Mouse (Mus musculus): ENCODE results near the gene Trir. TPM values are rescaled to one million over a fixed set of nuclear protein-coding genes. Genes with fewer than 3 reads are reported as not detected.

Gene Trir
- polyA plus RNA-seq, 1 experiment from 2014 or later = 110 TPM

- Histone ChIP-seq H3K4me2 (replicated peaks) (no peak overlapping the region), H3K4me3 (replicated peaks) (no peak overlapping the region), H3K9me3 (no peaks in the 10 kb centered on the region), H3K36me3 (no peaks in the 10 kb centered on the region), H3K27ac (no peak overlapping the region), H3K9ac (no peak overlapping the region), H3K4me1 (replicated peaks) (no peaks in the 10 kb centered on the region), H3K27me3 (replicated peaks) (peaks cover 34% of the 10 kb centered on the region)
- 22% methylated on average over 25 of the region's 25 CpGs for WGBS
- no peak for ATAC-seq
These were observed 18.9 kb upstream of the Trir start for GRCm38 (mm10) chr8:85007686-85008085.

DNA sequence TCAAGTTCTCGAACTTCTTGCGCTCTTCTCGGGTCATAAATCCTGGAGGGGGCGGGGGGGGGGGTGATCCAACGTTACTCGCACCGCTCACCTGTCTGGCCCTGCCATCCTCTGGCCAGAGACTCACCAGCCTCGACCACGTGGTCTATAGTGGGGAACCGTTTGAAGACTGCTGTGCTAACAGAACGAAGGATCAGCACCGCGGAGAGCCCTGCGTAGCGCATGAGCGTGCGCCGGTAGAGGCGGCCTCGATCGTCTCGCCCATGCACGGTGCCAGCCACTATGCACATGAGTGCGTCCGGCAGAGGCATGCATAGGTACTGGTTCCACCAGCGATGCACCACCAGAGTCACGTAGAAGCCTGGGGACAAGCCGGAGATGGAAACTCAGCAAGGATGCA lies 15.4 kb upstream of the Trir start:
- Histone ChIP-seq H3K36me3 (no peaks in the 10 kb centered on the region), H3K27me3 (replicated peaks) (peaks cover 45% of the 10 kb centered on the region), H3K9ac (no peak overlapping the region), H3K9me3 (no peaks in the 10 kb centered on the region), H3K4me2 (replicated peaks) (no peak overlapping the region), H3K4me3 (replicated peaks) (no peak overlapping the region), H3K4me1 (replicated peaks) (peaks cover 5% of the 10 kb centered on the region; the same call in 1 of the 2 replicates), H3K27ac (no peak overlapping the region)
- 11% methylated on average over 28 of the region's 28 CpGs for WGBS
- peak; percentile 49; the same call in 1 of the 2 replicates for ATAC-seq

- Histone ChIP-seq H3K9ac (peak overlapping the region; percentile 34; the same call in 1 of the 2 replicates), H3K4me2 (replicated peaks) (peak overlapping the region; percentile 81), H3K36me3 (0 out of 2 replicates have a peak, but pooled peaks cover 1% of the 10 kb centered on the region), H3K27me3 (replicated peaks) (peaks cover 34% of the 10 kb centered on the region), H3K4me3 (replicated peaks) (peak overlapping the region; percentile 34), H3K9me3 (no peaks in the 10 kb centered on the region), H3K4me1 (replicated peaks) (peaks cover 5% of the 10 kb centered on the region; the same call in 1 of the 2 replicates), H3K27ac (no peak overlapping the region)
- WGBS = 5% methylated on average over 26 of the region's 26 CpGs
- ATAC-seq = peak; percentile 73; the same call in 1 of the 2 replicates
These were observed 13.3 kb upstream of the Trir start for GRCm38 (mm10) chr8:85013230-85013840.

DNA sequence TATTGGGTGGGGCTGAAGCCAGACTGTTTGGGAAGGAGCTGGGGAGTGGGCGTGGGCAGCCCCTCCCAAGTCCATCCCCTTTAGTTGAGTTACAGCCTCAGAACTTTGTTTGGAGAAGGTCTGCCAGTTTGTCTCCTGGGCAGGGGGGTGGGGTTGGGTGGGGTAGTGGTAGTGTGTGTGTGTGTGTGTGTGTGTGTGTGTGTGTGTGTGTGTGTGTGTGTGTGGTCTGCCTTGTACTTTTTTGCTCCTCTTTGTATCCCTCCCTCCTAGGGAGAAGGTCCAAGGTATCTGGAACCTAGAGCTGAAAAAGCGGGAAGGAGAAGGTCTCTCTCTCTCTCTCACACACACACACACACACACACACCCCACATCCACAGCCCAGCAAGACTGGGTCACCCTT lies 12.2 kb upstream of the Trir start, which contains the start of gene Best2:
Gene Best2 (minus strand): TSS at position 101 of the 400 bp plus-strand sequence.
- peak within 1 kb of the TSS; percentile 81 for H3K4me2 ChIP-seq (replicated peaks)
- H3K27me3 ChIP-seq (replicated peaks) = peaks cover 28% of the 10 kb centered on the region
- no peaks in the 10 kb centered on the region for H3K9me3 ChIP-seq
- H3K36me3 ChIP-seq = peaks cover 7% of the 10 kb centered on the region; the same call in 1 of the 2 replicates
- no peak for ATAC-seq
- H3K4me1 ChIP-seq (replicated peaks) = peaks cover 5% of the 10 kb centered on the region; the same call in 1 of the 2 replicates
- no peak within 1 kb of the TSS for H3K27ac ChIP-seq
- H3K4me3 ChIP-seq (replicated peaks) = peak within 1 kb of the TSS; percentile 34
- 38% methylated on average over 2 of the region's 2 CpGs for WGBS
- peak within 1 kb of the TSS; percentile 34; the same call in 1 of the 2 replicates for H3K9ac ChIP-seq

- no peak for ATAC-seq
- H3K4me3 ChIP-seq (replicated peaks) = no peak overlapping the region
- no peak overlapping the region for H3K27ac ChIP-seq
- WGBS = 67% methylated on average over 10 of the region's 10 CpGs
- no peak overlapping the region for H3K9ac ChIP-seq
- peaks cover 21% of the 10 kb centered on the region; the same call in 1 of the 2 replicates for H3K36me3 ChIP-seq
- no peak overlapping the region for H3K4me2 ChIP-seq (replicated peaks)
- H3K4me1 ChIP-seq (replicated peaks) = peaks cover 5% of the 10 kb centered on the region; the same call in 1 of the 2 replicates
- H3K27me3 ChIP-seq (replicated peaks) = peaks cover 16% of the 10 kb centered on the region
- H3K9me3 ChIP-seq = no peaks in the 10 kb centered on the region
These were observed 9.9 kb upstream of the Trir start for GRCm38 (mm10) chr8:85016724-85017123.

DNA sequence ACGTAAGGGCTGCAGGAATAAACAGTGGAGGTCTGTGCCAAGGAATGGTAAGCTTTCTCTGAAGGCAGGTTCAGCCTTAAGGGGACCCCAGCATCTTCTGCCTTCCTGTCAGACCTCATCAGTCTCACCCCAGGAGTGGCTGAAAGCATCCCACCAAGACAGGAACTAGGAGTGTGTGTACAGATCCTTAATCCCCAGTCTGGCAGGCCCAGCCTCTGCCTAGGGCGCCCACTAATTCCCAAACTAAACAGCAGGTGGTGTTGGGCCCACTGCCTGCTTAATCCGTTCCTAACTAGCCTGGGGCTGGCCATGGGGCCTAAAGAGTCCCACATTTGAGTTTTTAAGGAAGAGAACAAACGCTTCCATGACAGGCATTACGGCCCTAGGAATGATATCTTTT lies 9.4 kb upstream of the Trir start:
- H3K4me2 ChIP-seq (replicated peaks) = no peak overlapping the region
- H3K9me3 ChIP-seq = no peaks in the 10 kb centered on the region
- no peak overlapping the region for H3K27ac ChIP-seq
- no peak for ATAC-seq
- peaks cover 5% of the 10 kb centered on the region; the same call in 1 of the 2 replicates for H3K4me1 ChIP-seq (replicated peaks)
- H3K9ac ChIP-seq = no peak overlapping the region
- H3K4me3 ChIP-seq (replicated peaks) = no peak overlapping the region
- WGBS = 56% methylated on average over 5 of the region's 5 CpGs
- H3K36me3 ChIP-seq = peaks cover 21% of the 10 kb centered on the region
- peaks cover 13% of the 10 kb centered on the region for H3K27me3 ChIP-seq (replicated peaks)

DNA sequence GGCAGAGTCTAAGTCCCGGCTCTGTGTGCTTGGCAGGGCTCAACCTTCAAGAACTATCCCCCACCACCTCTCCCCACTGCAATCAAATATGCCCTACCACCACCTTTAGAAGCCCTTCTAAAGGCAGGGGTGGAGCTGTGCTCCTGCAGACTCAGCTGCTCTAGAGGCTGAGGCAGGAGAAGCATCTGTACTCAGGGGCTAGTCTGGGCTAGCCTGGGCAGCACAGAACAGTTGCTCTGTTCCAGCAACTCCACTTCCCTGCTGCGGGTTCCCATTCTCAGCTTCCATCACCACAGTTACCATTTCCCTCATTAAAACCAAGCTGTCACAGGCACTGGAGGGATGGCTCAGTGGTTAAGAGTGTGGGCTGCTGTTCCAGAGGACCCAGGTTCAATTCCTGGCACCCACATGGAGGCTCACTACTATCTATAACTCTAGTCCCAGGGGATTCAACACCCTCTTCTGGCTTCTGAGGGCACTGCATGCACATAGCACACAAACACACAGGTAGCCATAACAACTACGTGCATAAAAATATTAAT lies 5.0 kb upstream of the Trir start:
- Histone ChIP-seq H3K4me1 (replicated peaks) (peaks cover 17% of the 10 kb centered on the region), H3K27ac (no peak overlapping the region), H3K9me3 (no peaks in the 10 kb centered on the region), H3K36me3 (peaks cover 30% of the 10 kb centered on the region), H3K9ac (no peak overlapping the region), H3K27me3 (replicated peaks) (no peaks in the 10 kb centered on the region), H3K4me3 (replicated peaks) (no peak overlapping the region), H3K4me2 (replicated peaks) (no peak overlapping the region)
- ATAC-seq = no peak
- WGBS = 91% methylated on average over 3 of the region's 3 CpGs

DNA sequence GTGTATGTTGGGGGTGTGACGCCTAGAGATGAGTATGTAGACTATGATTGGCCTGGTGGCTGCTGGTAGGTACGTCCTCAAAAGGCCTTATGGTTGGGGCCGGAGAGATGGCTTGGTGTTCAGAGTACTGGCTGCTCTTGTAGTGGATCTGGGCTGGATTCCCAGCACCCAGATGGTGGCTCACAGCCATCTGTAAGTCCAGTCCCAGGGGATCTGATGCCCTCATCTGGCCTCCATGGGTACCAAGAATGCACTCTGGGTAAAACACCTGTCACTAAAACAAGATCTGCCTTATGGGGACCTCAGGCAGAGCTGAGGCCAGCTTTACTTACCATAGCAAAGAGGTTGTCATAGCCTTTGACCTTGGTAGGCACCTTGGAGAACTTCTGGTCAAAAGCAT lies 2.8 kb upstream of the Trir start:
- Histone ChIP-seq H3K27ac (no peak overlapping the region), H3K9me3 (no peaks in the 10 kb centered on the region), H3K36me3 (peaks cover 25% of the 10 kb centered on the region), H3K27me3 (replicated peaks) (no peaks in the 10 kb centered on the region), H3K4me3 (replicated peaks) (peak overlapping the region; percentile 80; the same call in 1 of the 2 replicates), H3K4me1 (replicated peaks) (peaks cover 27% of the 10 kb centered on the region), H3K4me2 (replicated peaks) (peak overlapping the region; percentile 82), H3K9ac (no peak overlapping the region)
- WGBS = 90% methylated on average over 3 of the region's 3 CpGs
- ATAC-seq = no peak

- Histone ChIP-seq H3K27ac (peak within 1 kb of the TSS; percentile 74), H3K9me3 (no peaks in the 10 kb centered on the region), H3K27me3 (replicated peaks) (no peaks in the 10 kb centered on the region), H3K9ac (peak within 1 kb of the TSS; percentile 68), H3K36me3 (peaks cover 21% of the 10 kb centered on the region; the same call in 1 of the 2 replicates), H3K4me2 (replicated peaks) (peak within 1 kb of the TSS; percentile 82), H3K4me3 (replicated peaks) (peak within 1 kb of the TSS; percentile 80), H3K4me1 (replicated peaks) (peaks cover 30% of the 10 kb centered on the region)
- WGBS = 4% methylated on average over 30 of the region's 30 CpGs
- peak; percentile 91 for ATAC-seq
These were observed 1.3 kb upstream of the Trir start, which contains the start of gene Asna1 for GRCm38 (mm10) chr8:85025098-85025932. TSS of gene Asna1 (minus strand) at chr8:85025281.

DNA sequence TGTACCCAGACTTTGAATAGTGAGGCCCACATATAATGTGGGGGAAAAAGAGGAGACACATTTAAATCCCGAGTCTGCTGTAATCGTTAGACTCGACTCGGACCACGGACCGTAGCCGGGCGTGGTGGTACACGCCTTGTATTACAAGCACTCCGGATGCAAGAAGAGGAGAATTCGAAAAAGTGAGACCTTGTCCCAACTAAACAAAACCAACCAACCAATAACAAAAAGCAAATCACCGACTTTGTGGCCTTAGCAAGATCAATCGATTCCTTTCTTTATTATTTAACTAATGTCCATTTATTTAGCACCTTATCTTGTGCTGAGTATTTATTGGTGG lies 863 bp downstream of the Trir start:
- ATAC-seq = no peak
- WGBS = under 1% methylated on average over 13 of the region's 13 CpGs

DNA sequence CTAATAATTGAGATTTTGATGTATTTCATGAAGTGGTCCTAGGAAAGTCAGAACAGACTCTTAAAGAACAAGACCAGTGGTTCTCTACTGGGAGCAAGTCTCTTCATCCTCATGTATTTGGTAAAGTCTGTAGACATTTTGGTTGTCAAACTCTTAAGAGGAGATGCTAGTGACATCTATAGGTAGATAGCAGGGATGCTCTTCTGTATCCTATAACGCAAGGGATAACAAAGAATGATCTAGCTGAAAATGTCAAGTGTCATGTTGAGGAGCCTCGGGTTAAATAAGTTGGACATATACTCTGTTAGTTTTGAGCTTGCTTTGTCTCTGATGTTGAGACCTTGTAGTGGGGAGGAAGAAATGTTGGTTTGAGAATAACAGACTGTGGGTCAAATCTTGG lies 1.3 kb downstream of the Trir start:
- ATAC-seq = no peak
- no peaks in the 10 kb centered on the region for H3K9me3 ChIP-seq
- peak overlapping the region; percentile 82 for H3K4me2 ChIP-seq (replicated peaks)
- H3K36me3 ChIP-seq = peaks cover 20% of the 10 kb centered on the region; the same call in 1 of the 2 replicates
- H3K27ac ChIP-seq = no peak overlapping the region
- peak overlapping the region; percentile 95 for H3K4me3 ChIP-seq (replicated peaks)
- peak overlapping the region; percentile 99 for H3K9ac ChIP-seq
- peaks cover 30% of the 10 kb centered on the region for H3K4me1 ChIP-seq (replicated peaks)
- WGBS = 19% methylated on average over 2 of the region's 2 CpGs
- H3K27me3 ChIP-seq (replicated peaks) = no peaks in the 10 kb centered on the region

More for the DNA sequence above, 863 bp downstream of the Trir start:
- Histone ChIP-seq H3K4me1 (replicated peaks) (peaks cover 30% of the 10 kb centered on the region), H3K4me3 (replicated peaks) (peak overlapping the region; percentile 95), H3K9me3 (no peaks in the 10 kb centered on the region), H3K4me2 (replicated peaks) (peak overlapping the region; percentile 82), H3K27ac (peak overlapping the region; percentile 92), H3K9ac (peak overlapping the region; percentile 99), H3K27me3 (replicated peaks) (no peaks in the 10 kb centered on the region), H3K36me3 (peaks cover 20% of the 10 kb centered on the region; the same call in 1 of the 2 replicates)

GRCm38 (mm10) chr8:85029271-85029670 lies 2.6 kb downstream of the Trir start:
- H3K27ac ChIP-seq = no peak overlapping the region

More at GRCm38 (mm10) chr8:85029271-85029670, 2.6 kb downstream of the Trir start:
- no peak for ATAC-seq
- WGBS = 72% methylated on average over 14 of the region's 14 CpGs
- peaks cover 12% of the 10 kb centered on the region; the same call in 1 of the 2 replicates for H3K36me3 ChIP-seq
- no peaks in the 10 kb centered on the region for H3K27me3 ChIP-seq (replicated peaks)
- peak overlapping the region; percentile 99; the same call in 1 of the 2 replicates for H3K9ac ChIP-seq
- H3K4me1 ChIP-seq (replicated peaks) = peaks cover 22% of the 10 kb centered on the region
- no peaks in the 10 kb centered on the region for H3K9me3 ChIP-seq
- peak overlapping the region; percentile 82 for H3K4me2 ChIP-seq (replicated peaks)
- H3K4me3 ChIP-seq (replicated peaks) = peak overlapping the region; percentile 9; the same call in 1 of the 2 replicates
